Mouse (Mus musculus) G1E-ER4 (cell line): Measurements from ENCODE around the gene Dse. TPM values are rescaled to one million over a fixed set of nuclear protein-coding genes. Genes with fewer than 3 reads are reported as not detected.

Experiments used
- GATA1 ChIP-seq: IDR thresholded peaks from one replicate; pipeline ENCODE4 v1.8.0; 2012; ENCODE audit warnings: low read length, inconsistent platforms
- polyA plus RNA-seq: library from polyadenylated mRNA; stranded (reverse); fragments of >175 nt; gene quantifications from 2 replicates; pipeline ENCODE4 v1.2.3, GENCODE M21; 2012

The Dse gene
- polyA plus RNA-seq, 1 experiment: not detected

- TF ChIP-seq GATA1: no peak
Observed at GRCm38 (mm10) chr10:34208031-34208430, 516 bp upstream of the Dse start.

DNA sequence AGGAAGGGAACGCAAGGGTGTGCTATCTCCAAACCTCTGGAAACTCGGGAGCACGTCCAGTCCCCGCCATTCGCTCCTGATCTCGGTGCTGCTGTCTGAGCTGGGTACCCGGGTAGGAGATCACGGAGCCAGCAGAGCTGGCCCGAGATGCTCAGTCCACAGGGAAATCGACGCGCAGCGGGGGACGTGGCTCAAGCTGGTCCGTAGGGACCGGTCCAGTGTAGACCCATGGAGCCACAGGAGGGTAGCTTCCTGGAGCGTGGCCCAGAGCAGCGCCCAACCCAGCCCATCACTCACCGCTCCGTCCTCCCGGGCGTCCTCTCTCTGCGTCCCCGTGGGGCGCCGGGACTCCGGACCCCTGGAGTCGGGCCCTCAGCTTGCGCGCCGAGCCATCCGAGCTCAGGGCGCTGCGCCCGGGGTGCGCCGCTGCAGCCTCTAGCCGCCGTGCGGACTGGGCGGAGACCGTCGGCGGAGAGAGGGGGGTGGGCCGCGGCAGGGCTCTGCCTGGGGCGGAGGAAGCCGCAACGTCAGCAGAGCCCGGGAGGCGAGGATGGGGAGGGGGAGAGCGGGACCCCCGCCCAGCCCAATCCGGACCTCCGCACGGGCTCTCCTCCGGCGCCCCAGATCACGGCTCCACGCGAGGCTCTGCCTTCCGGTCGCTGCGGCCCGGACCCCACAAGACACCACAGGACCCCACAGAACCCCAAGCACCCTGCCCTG, 572 bp downstream of the Dse start:
- no peak for TF ChIP-seq GATA1

DNA sequence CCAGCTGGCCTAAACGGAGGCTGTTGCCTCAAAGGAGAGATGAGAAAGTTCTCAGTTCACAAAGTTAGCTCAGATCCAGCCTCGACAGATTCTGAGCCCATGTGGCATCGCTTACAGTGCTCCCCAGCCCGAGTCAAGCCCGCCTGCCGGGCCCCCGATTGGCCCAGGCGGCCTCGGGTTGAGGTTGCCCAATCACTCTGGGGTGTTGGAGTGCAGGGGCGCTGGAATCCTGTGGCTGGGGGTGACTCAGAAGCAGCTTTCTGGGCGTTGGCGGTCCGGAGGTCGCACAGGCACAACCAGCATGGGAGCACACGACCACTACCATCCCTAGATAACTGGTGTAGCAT, 1.1 kb downstream of the Dse start:
- no peak for TF ChIP-seq GATA1

- TF ChIP-seq GATA1: no peak
Observed at GRCm38 (mm10) chr10:34205825-34206224, 1.7 kb downstream of the Dse start.

- TF ChIP-seq GATA1: no peak
Observed at GRCm38 (mm10) chr10:34200689-34201088, 6.8 kb downstream of the Dse start.

DNA sequence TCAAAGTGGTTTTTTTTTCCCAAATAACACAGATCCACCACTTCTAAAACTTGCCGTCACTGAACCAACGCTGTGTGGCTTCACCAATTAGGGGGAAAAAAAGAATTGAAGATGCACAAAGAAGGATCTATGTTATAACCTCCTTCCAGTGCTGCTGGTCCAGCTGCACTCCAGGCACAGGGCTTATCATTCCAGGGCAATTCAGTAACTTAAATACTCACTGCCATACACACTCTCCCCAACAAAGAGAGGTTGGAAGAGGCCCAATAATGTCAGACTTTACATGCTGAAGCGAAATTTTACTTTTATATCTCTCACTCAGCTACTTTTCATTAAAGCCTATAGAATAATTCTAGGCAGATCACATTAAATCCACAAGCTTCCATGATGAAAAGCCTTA, 8.9 kb downstream of the Dse start:
- no peak for TF ChIP-seq GATA1

GRCm38 (mm10) chr10:34198061-34198460, 9.5 kb downstream of the Dse start:
- TF ChIP-seq GATA1: no peak

DNA sequence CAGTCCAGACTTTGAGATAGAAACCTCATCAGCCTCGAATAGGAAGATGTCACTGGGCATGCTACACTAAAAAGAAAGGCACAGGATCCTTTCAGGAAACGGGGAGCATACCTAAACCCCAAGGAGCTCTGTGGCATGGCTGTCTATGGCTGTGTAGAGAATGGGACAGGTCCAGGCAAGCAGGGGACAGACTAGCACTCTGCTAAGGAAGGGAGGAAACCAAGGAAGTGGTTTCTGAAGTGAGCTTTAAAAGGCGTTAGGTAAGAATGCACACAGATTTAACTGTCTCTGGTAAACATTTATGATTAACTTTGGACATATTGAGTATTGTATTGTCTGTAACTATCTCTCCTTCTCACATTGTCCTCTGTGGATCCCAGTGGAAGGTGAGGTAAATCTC, 10.2 kb downstream of the Dse start:
- no peak for TF ChIP-seq GATA1

DNA sequence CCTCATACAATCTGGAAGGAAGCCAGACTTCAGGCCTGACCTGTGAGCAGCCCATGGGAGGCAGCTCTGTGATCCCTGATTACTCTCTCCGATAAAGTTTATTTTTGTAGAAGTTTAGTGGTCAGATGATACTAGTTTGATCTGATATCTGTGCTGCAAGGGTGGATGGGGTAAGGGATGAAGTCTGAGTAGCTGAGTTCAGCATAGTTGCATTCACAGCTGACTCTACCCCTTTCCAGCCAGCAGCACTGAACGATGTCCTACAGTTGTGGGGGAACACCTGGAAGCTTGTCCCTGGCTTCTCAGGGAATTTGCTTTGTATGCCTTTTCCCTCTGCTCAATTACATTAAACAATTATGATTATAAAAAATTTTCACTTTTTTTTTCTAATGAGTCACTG, 12.6 kb downstream of the Dse start:
- no peak for TF ChIP-seq GATA1

DNA sequence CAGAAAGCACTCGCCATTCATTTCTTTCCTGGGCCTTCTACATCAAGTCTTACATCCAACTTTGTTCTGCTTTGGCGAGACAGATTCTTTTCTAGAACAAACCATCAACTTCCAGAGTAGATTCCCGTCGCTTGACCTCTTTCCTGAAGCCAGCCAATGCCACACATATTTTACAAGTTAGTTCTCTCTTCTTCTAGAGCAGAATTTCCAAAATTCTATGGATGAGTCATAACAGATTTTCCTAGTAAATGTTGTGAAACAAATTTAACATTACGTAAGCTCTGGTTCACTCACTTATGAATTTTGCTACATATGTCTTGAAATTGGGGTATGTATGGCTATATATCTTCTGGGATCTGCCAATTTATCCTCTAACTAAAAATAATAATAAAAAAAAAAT, 13.0 kb downstream of the Dse start:
- no peak for TF ChIP-seq GATA1

- no peak for TF ChIP-seq GATA1
Observed at GRCm38 (mm10) chr10:34186571-34187260, 20.8 kb downstream of the Dse start.

DNA sequence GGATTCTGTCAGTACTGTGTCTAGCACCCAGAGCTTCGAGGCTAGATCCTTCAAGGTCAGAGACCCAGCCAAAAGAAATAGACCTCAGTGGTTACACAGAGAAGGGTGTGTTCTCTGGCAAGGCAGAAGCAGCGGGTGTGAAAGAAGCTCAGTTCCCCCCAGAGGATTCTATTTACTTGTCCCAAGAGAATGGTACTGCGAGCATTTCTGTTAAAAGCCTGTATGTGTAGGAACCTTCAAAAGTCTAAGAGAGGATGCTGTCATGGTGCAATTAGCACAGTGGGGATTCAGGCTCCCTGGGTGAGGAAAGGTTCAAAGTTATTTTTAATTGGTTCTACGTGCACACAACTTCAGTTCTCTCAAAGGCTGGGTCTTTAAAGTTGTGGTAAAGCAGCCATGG, 22.0 kb downstream of the Dse start:
- no peak for TF ChIP-seq GATA1

GRCm38 (mm10) chr10:34184956-34185355, 22.6 kb downstream of the Dse start:
- no peak for TF ChIP-seq GATA1

- no peak for TF ChIP-seq GATA1
Observed at GRCm38 (mm10) chr10:34183731-34184130, 23.8 kb downstream of the Dse start.

DNA sequence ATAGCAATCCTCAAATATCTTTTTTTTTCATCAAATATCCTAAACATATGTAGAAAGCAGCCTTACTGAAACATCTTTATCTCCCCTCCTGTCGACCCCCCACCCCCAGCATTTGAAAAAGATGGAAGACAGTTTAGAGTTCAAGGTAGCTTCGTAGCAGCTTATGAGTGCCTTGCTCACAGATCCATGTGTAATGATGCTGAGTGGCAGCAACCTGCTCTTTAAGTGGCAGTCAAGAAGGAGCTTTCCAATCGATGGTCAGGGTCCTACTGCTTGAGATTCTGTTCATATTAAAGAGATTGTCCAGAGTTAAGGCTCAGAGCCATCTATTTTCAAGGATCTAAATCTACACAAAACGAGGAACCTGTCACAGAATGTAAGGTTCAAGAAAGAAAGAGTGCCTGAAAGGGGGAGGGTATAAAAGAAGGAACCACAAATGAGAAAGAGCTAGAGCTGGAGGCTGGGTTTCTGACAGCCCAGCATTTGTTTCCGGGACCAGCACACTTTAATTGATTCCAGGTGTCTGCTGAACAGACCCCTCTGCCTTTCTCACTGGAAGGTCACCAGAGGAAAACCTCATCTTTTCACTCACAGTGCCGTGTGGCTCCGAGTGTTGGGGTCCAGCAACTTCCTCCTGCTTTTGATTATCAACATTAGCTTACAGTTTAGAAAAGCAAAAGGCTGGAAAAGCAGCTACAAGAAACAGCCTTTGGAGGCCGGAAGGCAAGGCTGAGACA, 31.5 kb downstream of the Dse start:
- TF ChIP-seq GATA1: no peak

DNA sequence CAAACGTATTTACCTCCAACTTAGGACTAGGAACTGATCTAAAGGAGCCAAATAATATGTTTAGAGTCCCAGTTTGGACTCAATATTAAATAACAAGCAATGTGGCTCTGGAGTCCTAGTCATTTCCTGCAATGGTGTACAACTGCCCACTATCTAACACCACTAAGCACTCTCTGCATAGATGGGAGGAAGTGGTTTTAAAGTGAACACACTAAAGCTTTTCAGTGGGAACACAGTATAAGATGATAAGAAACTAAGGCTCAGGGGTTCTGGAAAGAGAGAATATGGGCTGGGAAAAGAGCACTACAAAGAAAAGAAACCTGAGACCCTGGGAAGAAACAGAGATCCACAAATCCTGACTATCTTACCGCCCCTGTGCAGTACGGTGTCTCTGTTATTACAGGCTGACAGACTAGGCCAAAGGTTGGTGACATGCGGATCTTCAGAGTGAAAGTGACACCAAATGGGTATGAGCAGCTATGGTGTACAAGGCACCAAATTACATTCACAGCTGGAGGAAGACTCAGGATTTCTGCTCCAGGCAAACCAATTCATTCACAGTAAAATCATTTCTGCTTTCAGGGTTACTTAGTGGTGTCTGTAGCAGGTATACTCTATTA, 34.7 kb downstream of the Dse start:
- TF ChIP-seq GATA1: no peak
